Mouse (Mus musculus): Measurements from ENCODE around the gene Rbl1. TPM values are rescaled to one million over a fixed set of nuclear protein-coding genes. Genes with fewer than 3 reads are reported as not detected.
"Not testable (repeated sequence)": the region's sequence is repeated elsewhere in the genome, so short reads cannot be mapped to it uniquely, and the experiment has no call there.

The Rbl1 gene
- polyA plus RNA-seq (2015; fragmentation: Nextera tagmentation; extraction: Ambion mirVana) = 9.1 and 9.4 TPM in 2 replicates

DNA sequence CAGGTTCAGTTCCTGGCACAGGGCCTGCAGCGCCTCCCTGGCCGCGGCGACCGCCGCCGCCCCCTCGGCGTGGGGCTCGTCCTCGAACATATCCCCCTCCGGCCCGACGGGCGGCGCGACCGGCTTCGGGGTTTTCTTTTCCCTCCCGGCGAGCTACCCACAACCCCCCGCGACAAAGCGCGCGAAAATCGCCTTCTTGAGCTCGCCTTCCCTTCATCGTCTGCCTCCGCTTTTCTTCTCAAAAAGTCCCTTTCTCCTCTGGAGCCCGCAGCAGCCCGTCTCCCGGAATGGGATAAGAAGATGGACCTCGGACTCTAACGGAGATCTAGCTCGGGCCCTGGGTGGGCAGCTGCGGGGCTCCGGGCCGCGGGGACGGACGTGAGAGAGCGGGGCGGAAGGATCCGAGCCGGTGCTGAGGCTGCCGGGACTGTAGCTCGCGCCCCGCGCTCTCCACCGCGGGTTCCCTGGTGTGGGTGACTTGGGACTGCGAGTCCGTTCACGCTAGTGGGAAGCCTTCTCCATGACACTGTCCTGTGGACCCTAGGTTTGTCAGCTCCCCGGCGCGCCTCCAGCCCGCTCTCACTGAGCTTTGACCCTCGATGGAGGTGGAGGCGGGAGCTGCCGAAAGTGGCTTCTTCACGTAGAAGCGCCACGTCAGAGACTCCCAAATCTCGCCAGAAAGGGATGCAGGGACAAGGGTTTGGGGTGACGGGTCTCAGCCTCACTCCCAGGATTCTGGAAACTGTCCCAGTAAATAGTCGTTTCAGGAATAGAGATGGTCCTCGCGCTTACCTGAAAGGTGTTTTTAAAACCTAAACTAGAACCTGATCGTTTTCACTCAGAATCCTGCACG lies at the start of gene Rbl1:
Gene Rbl1 (minus strand): TSS at position 169 of the 853 bp plus-strand sequence.
- peak within 1 kb of the TSS; percentile 74 for H3K4me2 ChIP-seq
- peak within 1 kb of the TSS; percentile 98 for H3K27ac ChIP-seq
- ATAC-seq (ENCODE audit: low FRiP score) = peak; percentile 89
- no peaks in the 10 kb centered on the region for H3K27me3 ChIP-seq
- WGBS = 1% methylated on average over 69 of the region's 73 CpGs
- no peaks in the 10 kb centered on the region for H3K36me3 ChIP-seq
- peak within 1 kb of the TSS; percentile 77 for H3K4me3 ChIP-seq
- peaks cover 22% of the 10 kb centered on the region for H3K4me1 ChIP-seq (replicated peaks)
- peak within 1 kb of the TSS; percentile 86 for H3K9ac ChIP-seq
- H3K9me3 ChIP-seq = no peaks in the 10 kb centered on the region

DNA sequence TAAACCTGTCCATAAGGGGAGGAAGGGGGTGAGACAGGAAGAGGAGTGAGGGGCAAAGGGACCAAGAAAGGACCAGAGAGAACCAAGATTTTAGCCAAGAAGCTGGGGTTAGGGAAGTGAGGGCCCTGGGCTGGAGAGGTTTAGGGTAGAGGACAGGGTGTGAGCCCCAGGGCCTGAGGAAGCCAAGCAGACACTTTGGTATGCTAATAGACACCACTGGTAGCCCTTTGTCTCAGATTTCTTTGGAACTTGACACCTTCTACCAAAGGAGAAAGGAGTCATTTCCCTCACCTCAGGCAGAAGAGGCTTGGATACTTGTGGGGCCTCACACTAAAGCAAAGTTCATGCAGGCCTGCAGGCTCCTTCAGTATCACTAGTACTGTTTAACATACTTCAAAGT lies 43.8 kb upstream of the Rbl1 start:
- H3K36me3 ChIP-seq = no peaks in the 10 kb centered on the region
- H3K4me2 ChIP-seq = no peak overlapping the region
- H3K4me1 ChIP-seq (replicated peaks) = no peaks in the 10 kb centered on the region
- no peak overlapping the region for H3K9ac ChIP-seq
- H3K27ac ChIP-seq = no peak overlapping the region
- no peak for ATAC-seq (ENCODE audit: low FRiP score)
- H3K4me3 ChIP-seq = no peak overlapping the region
- H3K27me3 ChIP-seq = no peaks in the 10 kb centered on the region
- no peaks in the 10 kb centered on the region for H3K9me3 ChIP-seq

DNA sequence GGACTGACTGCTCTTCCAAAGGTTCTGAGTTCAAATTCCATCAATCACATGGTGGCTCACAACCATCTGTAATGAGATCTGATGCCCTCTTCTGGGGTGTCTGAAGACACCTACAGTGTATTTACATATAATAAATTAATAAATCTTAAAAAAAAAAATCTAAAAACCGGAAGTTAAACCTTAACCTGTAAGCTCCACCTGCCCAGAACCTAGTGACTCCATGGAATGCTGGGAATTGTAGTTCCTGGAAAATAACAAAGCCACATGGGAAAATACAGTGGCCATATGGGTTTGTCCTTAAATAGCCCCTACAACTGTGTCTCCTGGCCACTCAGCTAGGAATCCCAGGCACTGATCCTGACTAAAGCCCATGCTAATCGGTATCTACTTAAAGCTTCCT lies 41.3 kb upstream of the Rbl1 start:
- no peaks in the 10 kb centered on the region for H3K4me1 ChIP-seq (replicated peaks)
- H3K27ac ChIP-seq = no peak overlapping the region
- no peaks in the 10 kb centered on the region for H3K36me3 ChIP-seq
- H3K9ac ChIP-seq = no peak overlapping the region
- 78% methylated on average over 2 of the region's 2 CpGs for WGBS
- no peaks in the 10 kb centered on the region for H3K27me3 ChIP-seq
- H3K9me3 ChIP-seq = no peaks in the 10 kb centered on the region
- no peak overlapping the region for H3K4me3 ChIP-seq
- no peak overlapping the region for H3K4me2 ChIP-seq
- no peak for ATAC-seq (ENCODE audit: low FRiP score)

DNA sequence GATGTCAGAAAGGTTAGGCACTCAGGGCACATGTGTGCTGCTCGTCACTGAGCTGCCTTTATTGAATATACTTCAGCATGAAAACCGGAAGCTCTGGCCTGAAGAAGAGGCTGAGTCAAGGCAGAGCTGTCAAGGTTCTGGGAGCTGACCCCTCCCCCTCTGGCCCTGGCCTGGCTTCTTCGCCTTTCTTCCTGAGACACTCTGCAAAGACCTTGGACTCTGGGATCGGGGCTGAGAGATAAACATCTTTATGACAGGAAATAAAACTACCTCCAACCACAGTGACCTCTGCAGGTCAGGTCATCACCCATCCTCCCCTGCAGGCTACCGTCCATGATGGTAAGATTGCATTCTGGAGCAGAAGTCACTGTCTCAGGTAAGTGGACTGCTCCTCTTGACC lies 40.7 kb upstream of the Rbl1 start:
- Histone ChIP-seq H3K27me3 (no peaks in the 10 kb centered on the region), H3K9ac (no peak overlapping the region), H3K9me3 (no peaks in the 10 kb centered on the region), H3K4me2 (no peak overlapping the region), H3K27ac (no peak overlapping the region), H3K4me1 (replicated peaks) (no peaks in the 10 kb centered on the region), H3K4me3 (no peak overlapping the region), H3K36me3 (no peaks in the 10 kb centered on the region)
- 66% methylated on average over 5 of the region's 5 CpGs for WGBS
- ATAC-seq (ENCODE audit: low FRiP score) = no peak

DNA sequence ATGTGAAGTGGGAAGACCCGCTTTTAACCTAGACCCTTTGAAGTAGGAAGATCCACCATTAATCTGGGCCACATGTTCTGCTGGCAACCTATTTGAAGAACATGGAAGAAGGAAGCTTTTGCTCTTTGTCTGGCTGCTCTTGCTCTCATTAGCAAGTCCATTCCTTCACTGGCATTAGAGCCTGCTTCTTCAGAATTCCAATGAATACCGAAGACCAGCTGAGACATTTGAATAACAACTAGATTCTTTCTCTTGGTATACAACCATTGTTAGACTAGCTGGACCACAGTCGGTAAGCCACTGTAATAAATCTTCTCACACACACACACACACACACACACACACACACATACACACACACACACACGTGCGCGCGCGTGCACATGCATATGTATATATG lies 31.6 kb upstream of the Rbl1 start:
- WGBS = 82% methylated on average over 8 of the region's 8 CpGs
- ATAC-seq (ENCODE audit: low FRiP score) = no peak
- H3K27ac ChIP-seq = no peak overlapping the region
- H3K9me3 ChIP-seq = no peaks in the 10 kb centered on the region
- H3K36me3 ChIP-seq = no peaks in the 10 kb centered on the region
- H3K4me2 ChIP-seq = no peak overlapping the region
- H3K4me3 ChIP-seq = no peak overlapping the region
- no peak overlapping the region for H3K9ac ChIP-seq
- 0 out of 2 replicates have a peak, but pooled peaks cover 3% of the 10 kb centered on the region for H3K4me1 ChIP-seq (replicated peaks)
- H3K27me3 ChIP-seq = 0 out of 2 replicates have a peak, but pooled peaks cover 2% of the 10 kb centered on the region

DNA sequence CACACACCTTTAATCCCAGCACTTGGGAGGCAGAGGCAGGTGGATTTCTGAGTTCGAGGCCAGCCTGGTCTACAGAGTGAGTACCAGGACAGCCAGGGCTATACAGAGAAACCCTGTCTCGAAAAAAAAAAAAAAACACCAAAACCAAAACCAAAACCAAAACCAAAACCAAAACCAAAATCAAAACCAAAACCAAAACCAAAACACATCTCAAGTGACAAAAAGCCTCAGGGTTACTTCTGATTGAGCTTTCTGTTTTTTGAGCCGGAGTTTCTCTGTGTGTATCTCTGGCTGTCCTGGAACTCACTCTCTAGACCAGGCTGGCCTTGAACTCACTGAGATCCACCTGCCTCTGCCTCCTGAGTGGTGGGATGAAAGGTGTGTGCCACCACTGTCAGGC lies 17.6 kb upstream of the Rbl1 start:
- H3K4me2 ChIP-seq; H3K36me3 ChIP-seq; H3K27me3 ChIP-seq; H3K9me3 ChIP-seq; H3K4me3 ChIP-seq; H3K9ac ChIP-seq; H3K4me1 ChIP-seq (replicated peaks); H3K27ac ChIP-seq; ATAC-seq (ENCODE audit: low FRiP score): not testable (repeated sequence)
- WGBS = 92% methylated on average over 3 of the region's 3 CpGs

DNA sequence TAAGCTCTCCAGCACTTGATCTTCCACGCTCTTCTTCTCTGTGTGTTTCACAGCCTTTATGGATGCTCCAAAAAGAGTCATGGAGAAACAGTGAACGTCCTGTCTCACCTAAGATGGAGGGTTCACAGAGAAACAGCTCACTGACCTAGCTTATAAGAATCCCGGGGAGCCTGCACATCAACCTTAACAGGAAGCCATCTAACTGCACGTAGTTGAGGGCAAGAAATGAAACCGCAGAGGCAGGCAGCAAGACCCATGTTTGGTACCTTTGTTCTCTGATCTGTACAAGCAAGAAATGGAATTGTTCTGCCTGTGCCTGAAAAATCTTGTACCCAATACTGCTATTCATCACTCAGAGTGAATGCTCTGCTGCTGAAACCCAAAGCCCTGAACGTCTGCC lies 15.8 kb upstream of the Rbl1 start:
- no peak for ATAC-seq (ENCODE audit: low FRiP score)
- WGBS = 81% methylated on average over 6 of the region's 6 CpGs
- H3K4me1 ChIP-seq (replicated peaks) = no peaks in the 10 kb centered on the region
- H3K36me3 ChIP-seq = no peaks in the 10 kb centered on the region
- no peak overlapping the region for H3K27ac ChIP-seq
- no peaks in the 10 kb centered on the region for H3K9me3 ChIP-seq
- no peaks in the 10 kb centered on the region for H3K27me3 ChIP-seq
- no peak overlapping the region for H3K9ac ChIP-seq
- H3K4me3 ChIP-seq = no peak overlapping the region
- H3K4me2 ChIP-seq = no peak overlapping the region

DNA sequence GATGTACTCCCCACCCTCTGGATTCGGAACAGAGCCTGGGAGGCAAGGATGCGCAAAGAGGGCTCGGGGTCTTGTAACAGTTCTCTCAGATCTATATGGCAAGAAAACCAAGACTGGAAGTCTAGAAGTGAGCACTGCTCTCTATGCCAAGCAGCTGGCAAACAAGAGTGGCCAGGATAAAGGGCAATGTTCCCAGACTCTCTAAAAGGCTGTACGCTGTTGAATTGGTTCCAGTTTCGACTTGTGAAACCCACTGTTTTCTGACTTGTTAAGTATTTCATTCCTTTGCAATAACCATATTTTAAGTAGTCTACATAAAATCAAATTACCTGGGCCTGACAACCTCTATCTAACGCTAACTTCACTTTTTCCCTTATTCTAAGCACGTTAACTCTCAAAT lies 7.4 kb upstream of the Rbl1 start:
- no peaks in the 10 kb centered on the region for H3K27me3 ChIP-seq
- no peak overlapping the region for H3K4me2 ChIP-seq
- 95% methylated on average over 7 of the region's 7 CpGs for WGBS
- H3K4me1 ChIP-seq (replicated peaks) = no peaks in the 10 kb centered on the region
- no peak overlapping the region for H3K9ac ChIP-seq
- H3K4me3 ChIP-seq = no peak overlapping the region
- H3K9me3 ChIP-seq = no peaks in the 10 kb centered on the region
- H3K36me3 ChIP-seq = no peaks in the 10 kb centered on the region
- ATAC-seq (ENCODE audit: low FRiP score) = no peak
- H3K27ac ChIP-seq = no peak overlapping the region

DNA sequence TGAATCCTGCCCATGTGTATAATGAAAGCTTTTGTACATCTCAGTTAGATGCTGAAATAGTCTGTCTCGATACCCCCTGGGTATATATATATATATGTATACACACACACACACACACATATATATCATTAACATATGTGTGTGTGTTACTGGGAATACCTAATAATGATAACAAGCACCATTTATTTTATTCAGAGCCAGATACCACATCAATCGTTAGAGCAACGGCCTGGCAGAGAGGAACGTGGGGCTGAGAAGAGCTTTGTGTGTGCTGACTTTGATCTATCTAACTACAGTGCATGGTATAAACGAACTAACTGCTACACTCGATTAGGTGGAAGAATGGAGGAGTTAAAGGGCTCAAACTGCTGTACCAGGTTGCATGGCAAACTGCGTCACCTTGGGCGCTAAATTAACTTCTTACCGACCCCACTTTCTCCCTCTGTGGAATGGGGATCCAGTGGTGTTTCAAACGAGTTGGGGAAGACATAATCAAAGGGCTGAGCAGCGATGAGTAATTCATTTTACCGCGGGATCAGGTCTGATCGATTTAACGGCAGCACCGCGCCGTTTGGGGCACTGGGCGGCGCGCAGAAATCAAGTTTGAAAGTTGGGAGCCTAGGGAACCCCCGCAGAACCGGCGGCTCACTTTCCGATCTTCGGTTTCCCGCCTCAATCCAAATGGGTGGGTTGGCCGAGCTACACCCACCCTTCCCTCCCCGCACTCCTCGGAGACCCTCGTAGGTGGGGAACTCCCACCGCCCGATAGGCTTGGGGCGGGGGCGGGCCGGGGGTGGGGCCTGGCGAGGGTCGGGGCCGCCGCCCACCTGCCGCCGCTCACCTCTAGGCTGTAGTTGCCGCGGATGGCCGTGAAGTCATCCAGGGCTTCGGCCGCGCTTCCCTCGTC lies 622 bp downstream of the Rbl1 start:
- H3K36me3 ChIP-seq = peaks cover 8% of the 10 kb centered on the region
- H3K4me2 ChIP-seq = peak overlapping the region; percentile 74
- under 1% methylated on average over 45 of the region's 49 CpGs for WGBS
- H3K4me1 ChIP-seq (replicated peaks) = peaks cover 22% of the 10 kb centered on the region
- no peaks in the 10 kb centered on the region for H3K9me3 ChIP-seq
- H3K27ac ChIP-seq = peak overlapping the region; percentile 98
- ATAC-seq (ENCODE audit: low FRiP score) = peak; percentile 81
- peak overlapping the region; percentile 77 for H3K4me3 ChIP-seq
- H3K27me3 ChIP-seq = no peaks in the 10 kb centered on the region
- peak overlapping the region; percentile 86 for H3K9ac ChIP-seq

DNA sequence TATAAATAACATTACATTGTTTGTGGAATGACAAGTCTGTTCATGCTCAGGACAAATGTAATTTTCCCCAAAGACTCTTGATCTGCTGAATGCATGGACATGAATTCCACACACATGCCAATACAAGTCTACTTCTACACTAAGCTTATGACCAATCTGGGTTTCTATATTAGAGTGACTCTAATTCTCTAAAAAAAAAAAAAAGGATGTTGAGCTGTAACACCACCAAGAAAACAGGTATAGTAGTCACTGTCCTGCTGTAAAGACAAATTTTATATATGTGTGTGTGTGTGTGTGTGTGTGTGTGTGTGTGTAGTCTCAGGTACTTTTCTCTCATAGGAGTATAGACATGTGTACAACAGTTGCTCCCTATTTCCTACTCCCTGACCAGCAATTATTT lies 1.3 kb downstream of the Rbl1 start:
- H3K27me3 ChIP-seq = no peaks in the 10 kb centered on the region
- no peak for ATAC-seq (ENCODE audit: low FRiP score)
- H3K4me3 ChIP-seq = no peak overlapping the region
- no peak overlapping the region for H3K27ac ChIP-seq
- H3K36me3 ChIP-seq = peaks cover 11% of the 10 kb centered on the region
- no peaks in the 10 kb centered on the region for H3K9me3 ChIP-seq
- peak overlapping the region; percentile 74 for H3K4me2 ChIP-seq
- H3K9ac ChIP-seq = no peak overlapping the region; the same call in 1 of the 2 replicates
- H3K4me1 ChIP-seq (replicated peaks) = peaks cover 22% of the 10 kb centered on the region

DNA sequence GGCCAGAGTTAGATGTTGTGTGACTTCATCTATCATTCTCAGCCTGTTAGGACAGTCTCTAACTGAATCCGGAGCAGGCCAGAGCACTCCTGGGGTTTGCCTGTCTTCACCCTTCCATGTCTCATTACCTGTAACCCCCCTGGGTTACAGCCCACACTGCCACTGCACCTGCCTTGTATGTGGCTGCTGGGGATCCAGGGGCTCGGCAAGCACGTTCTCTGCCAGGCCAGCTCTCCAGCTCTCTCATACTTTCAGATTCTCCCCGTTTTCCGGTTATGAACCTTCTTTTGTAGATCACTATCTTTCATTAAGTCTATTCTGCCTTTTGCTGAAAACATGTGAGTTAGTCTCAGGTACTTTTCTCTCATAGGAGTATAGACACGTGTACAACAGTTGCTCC lies 2.0 kb downstream of the Rbl1 start:
- Histone ChIP-seq H3K36me3 (peaks cover 15% of the 10 kb centered on the region), H3K27ac (no peak overlapping the region), H3K4me1 (replicated peaks) (peaks cover 22% of the 10 kb centered on the region), H3K27me3 (no peaks in the 10 kb centered on the region), H3K9ac (peak overlapping the region; percentile 39; the same call in 1 of the 2 replicates), H3K9me3 (no peaks in the 10 kb centered on the region), H3K4me3 (no peak overlapping the region), H3K4me2 (no peak overlapping the region)
- ATAC-seq (ENCODE audit: low FRiP score) = no peak
- 79% methylated on average over 6 of the region's 6 CpGs for WGBS

DNA sequence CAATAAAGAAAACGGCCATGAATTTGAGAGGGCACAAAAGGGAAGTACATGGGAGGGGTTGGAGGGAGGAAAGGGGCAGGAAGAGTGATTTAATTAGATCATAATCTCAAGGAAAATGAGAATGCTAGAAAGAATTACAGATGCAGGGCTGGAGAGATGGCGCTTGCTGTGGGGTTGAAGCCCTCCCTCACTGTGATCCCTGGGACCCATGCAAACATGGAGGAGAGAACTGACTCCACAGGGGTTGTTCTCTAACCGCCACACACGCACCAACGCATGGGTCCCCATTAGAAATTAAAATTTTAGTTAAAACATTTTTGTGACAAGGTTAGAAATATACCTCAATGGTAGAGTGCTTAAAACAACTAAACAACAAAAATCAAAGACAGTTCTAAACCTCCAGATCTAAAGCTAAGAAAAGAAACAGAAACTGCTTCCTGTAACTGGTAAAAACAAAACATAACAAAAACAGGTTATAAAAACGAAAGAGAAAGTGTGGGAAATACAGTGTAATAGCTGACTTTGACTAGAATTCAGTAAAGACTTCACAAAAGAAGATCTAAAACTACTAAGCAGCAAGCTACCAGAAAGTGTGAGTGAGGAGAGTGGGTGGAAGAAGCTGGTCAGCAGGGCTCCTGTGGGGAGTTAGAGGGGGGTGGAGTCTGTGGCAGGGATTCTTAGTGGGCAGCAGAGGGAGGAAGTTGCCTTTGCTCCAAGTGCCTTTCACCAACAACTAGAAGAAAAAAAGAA lies 3.1 kb downstream of the Rbl1 start:
- no peak for ATAC-seq (ENCODE audit: low FRiP score)
- Histone ChIP-seq H3K4me1 (replicated peaks) (peaks cover 22% of the 10 kb centered on the region), H3K36me3 (peaks cover 23% of the 10 kb centered on the region), H3K27ac (no peak overlapping the region), H3K9ac (no peak overlapping the region), H3K4me2 (no peak overlapping the region), H3K9me3 (no peaks in the 10 kb centered on the region), H3K27me3 (no peaks in the 10 kb centered on the region), H3K4me3 (no peak overlapping the region)
- 85% methylated on average over 6 of the region's 6 CpGs for WGBS

Measured in hindbrain, embryonic 13.5 days (tissue).